Mouse (Mus musculus) CH12.LX (cell line): ENCODE data around the gene Aff1. TPM values are rescaled to one million over a fixed set of nuclear protein-coding genes. Genes with fewer than 3 reads are reported as not detected.

Experiments
- DNase-seq: peaks from one replicate; pipeline ENCODE4 v3.0.0-alpha.2; 2013; ENCODE audit errors: extremely low read depth
- H3K27ac ChIP-seq: 2 replicates; pipeline ENCODE4 v1.5.1; 2012; ENCODE audit warnings: low read depth, mild to moderate bottlenecking, control low read depth, moderate library complexity; ENCODE audit not compliant: insufficient read depth
- H3K27me3 ChIP-seq: replicated peaks from 2 replicates; pipeline ENCODE3; 2012; ENCODE audit warnings: inconsistent platforms
- H3K36me3 ChIP-seq, 2 experiments: replicated peaks in 1 of 2; 2 replicates each; pipeline versions ENCODE3 to v1.6.1; 2012; ENCODE audit warnings: inconsistent platforms in 1 of 2, low read length in 1 of 2, mild to moderate bottlenecking in 1 of 2, mixed read lengths in 1 of 2, moderate library complexity in 1 of 2; ENCODE audit not compliant: control insufficient read depth in 1 of 2, insufficient read depth in 1 of 2
- H3K4me1 ChIP-seq, 2 experiments: 2 replicates each; pipeline ENCODE4 v1.6.1; 2012; ENCODE audit warnings: inconsistent platforms in 1 of 2, moderate library complexity in 1 of 2; ENCODE audit not compliant: insufficient read depth in 2 of 2, control insufficient read depth in 1 of 2
- H3K4me2 ChIP-seq: 2 replicates; pipeline ENCODE4 v1.6.1; 2012; ENCODE audit warnings: low read depth, mild to moderate bottlenecking, control low read depth; ENCODE audit not compliant: poor library complexity, insufficient read depth, severe bottlenecking
- H3K4me3 ChIP-seq, 3 experiments: fragments of 150-350 bp in 1 of 3; sonication (generic) in 1 of 3; replicated peaks in 1 of 3; 2 replicates each; pipeline versions ENCODE3 to v1.5.1; 2011 to 2012; ENCODE audit warnings: low read depth in 2 of 3, low read length in 2 of 3, mild to moderate bottlenecking in 2 of 3, moderate library complexity in 2 of 3, control low read depth in 1 of 3, improper control_type of control experiment in 1 of 3, inconsistent platforms in 1 of 3, mixed read lengths in 1 of 3; ENCODE audit not compliant: poor library complexity in 1 of 3
- H3K79me2 ChIP-seq: replicated peaks from 2 replicates; pipeline ENCODE4 v1.6.1; 2012; ENCODE audit warnings: mild to moderate bottlenecking, moderate library complexity; ENCODE audit not compliant: control insufficient read depth, poor library complexity, insufficient read depth, severe bottlenecking; ENCODE audit errors: extremely low read depth
- H3K9ac ChIP-seq: 2 replicates; pipeline ENCODE4 v1.6.1; 2012; ENCODE audit warnings: low read depth, mild to moderate bottlenecking, control low read depth, moderate library complexity; ENCODE audit not compliant: insufficient read depth
- H3K9me3 ChIP-seq: replicated peaks from 2 replicates; pipeline ENCODE3; 2012; ENCODE audit warnings: low read length, inconsistent platforms, mixed read lengths
- BHLHE40 ChIP-seq: IDR thresholded peaks from 2 replicates; pipeline ENCODE4 v1.6.1; 2011; ENCODE audit warnings: mild to moderate bottlenecking, low read depth, low read length, improper control_type of control experiment
- CHD2 ChIP-seq: IDR thresholded peaks from 2 replicates; pipeline ENCODE4 v1.6.1; 2011; ENCODE audit warnings: low read length, improper control_type of control experiment
- CTCF ChIP-seq, 2 experiments: IDR thresholded peaks in 1 of 2; conservative IDR thresholded peaks in 1 of 2; 2 replicates each; pipeline ENCODE4 v1.5.1; 2011 to 2012; ENCODE audit warnings: low read depth in 2 of 2, low read length in 2 of 2, improper control_type of control experiment in 1 of 2, inconsistent platforms in 1 of 2, mild to moderate bottlenecking in 1 of 2, moderate library complexity in 1 of 2
- GABPA ChIP-seq: IDR thresholded peaks from 2 replicates; pipeline ENCODE4 v1.6.1; 2012; ENCODE audit warnings: low read depth, low read length, improper control_type of control experiment, inconsistent platforms; ENCODE audit not compliant: insufficient replicate concordance
- HCFC1 ChIP-seq: IDR thresholded peaks from 2 replicates; pipeline ENCODE4 v1.6.1; 2012; ENCODE audit warnings: low read depth, mild to moderate bottlenecking, inconsistent platforms, low read length, improper control_type of control experiment
- KAT2A ChIP-seq: IDR thresholded peaks from 2 replicates; pipeline ENCODE4 v1.6.1; 2012; ENCODE audit warnings: low read length, improper control_type of control experiment, inconsistent platforms; ENCODE audit not compliant: insufficient replicate concordance
- MAX ChIP-seq: IDR thresholded peaks from 2 replicates; pipeline ENCODE4 v1.6.1; 2011; ENCODE audit warnings: low read length, improper control_type of control experiment
- MAZ ChIP-seq: IDR thresholded peaks from 2 replicates; pipeline ENCODE4 v1.6.1; 2012; ENCODE audit warnings: low read depth, mild to moderate bottlenecking, inconsistent platforms, low read length, improper control_type of control experiment, moderate library complexity
- MEF2A ChIP-seq: IDR thresholded peaks from 2 replicates; pipeline ENCODE4 v1.6.1; 2014; ENCODE audit warnings: low read depth, mild to moderate bottlenecking, inconsistent platforms, low read length, improper control_type of control experiment, borderline replicate concordance
- MXI1 ChIP-seq: IDR thresholded peaks from 2 replicates; pipeline ENCODE4 v1.6.1; 2011; ENCODE audit warnings: mild to moderate bottlenecking, low read depth, low read length, improper control_type of control experiment
- MYC ChIP-seq: IDR thresholded peaks from 2 replicates; pipeline ENCODE4 v1.6.1; 2011; ENCODE audit warnings: low read depth, mild to moderate bottlenecking, improper control_type of control experiment, low read length
- NELFE ChIP-seq: IDR thresholded peaks from 2 replicates; pipeline ENCODE4 v1.6.1; 2011; ENCODE audit warnings: low read depth, low read length, improper control_type of control experiment
- POLR2AphosphoS2 ChIP-seq: IDR thresholded peaks from 2 replicates; pipeline ENCODE4 v1.6.1; 2011; ENCODE audit warnings: low read depth, low read length, improper control_type of control experiment
- RAD21 ChIP-seq: IDR thresholded peaks from 2 replicates; pipeline ENCODE4 v1.6.1; 2011; ENCODE audit warnings: low read depth, mild to moderate bottlenecking, low read length, improper control_type of control experiment, moderate library complexity
- RCOR1 ChIP-seq: conservative IDR thresholded peaks from 2 replicates; pipeline ENCODE4 v1.6.1; 2012; ENCODE audit warnings: low read depth, mild to moderate bottlenecking, inconsistent platforms, low read length, improper control_type of control experiment
- SIN3A ChIP-seq: IDR thresholded peaks from 2 replicates; pipeline ENCODE4 v1.6.1; 2012; ENCODE audit warnings: low read length, improper control_type of control experiment, inconsistent platforms
- SMC3 ChIP-seq: IDR thresholded peaks from 2 replicates; pipeline ENCODE4 v1.6.1; 2011; ENCODE audit warnings: low read depth, low read length, improper control_type of control experiment
- TBP ChIP-seq: conservative IDR thresholded peaks from 2 replicates; pipeline ENCODE4 v1.6.1; 2011; ENCODE audit warnings: low read depth, low read length, improper control_type of control experiment
- UBTF ChIP-seq: IDR thresholded peaks from 2 replicates; pipeline ENCODE4 v1.6.1; 2012; ENCODE audit warnings: low read depth, mild to moderate bottlenecking, inconsistent platforms, low read length, improper control_type of control experiment, moderate library complexity
- ZC3H11A ChIP-seq: IDR thresholded peaks from 2 replicates; pipeline ENCODE4 v1.6.1; 2012; ENCODE audit warnings: low read depth, mild to moderate bottlenecking, inconsistent platforms, low read length, improper control_type of control experiment
- ZKSCAN1 ChIP-seq: IDR thresholded peaks from 2 replicates; pipeline ENCODE4 v1.6.1; 2012; ENCODE audit warnings: low read depth, inconsistent platforms, low read length, improper control_type of control experiment, borderline replicate concordance
- ZMIZ1 ChIP-seq: IDR thresholded peaks from 2 replicates; pipeline ENCODE4 v1.6.1; 2012; ENCODE audit warnings: low read depth, mild to moderate bottlenecking, inconsistent platforms, low read length, improper control_type of control experiment
- ZNF384 ChIP-seq: IDR thresholded peaks from 2 replicates; pipeline ENCODE4 v1.6.1; 2012; ENCODE audit warnings: low read depth, low read length, improper control_type of control experiment, inconsistent platforms
- dilution Hi-C: fragments of 300-500 bp; cut with MboI; formaldehyde crosslinking; loops from 2 replicates; pipeline ENCODE4 v1.14.3; 2020; ENCODE audit warnings: low sequenced_read_pairs; ENCODE audit not compliant: extremely low pct_unique_long_range_greater_than_20kb, extremely low pct_ligation_motif_present
- in situ Hi-C: fragments of 300-500 bp; cut with MboI; formaldehyde crosslinking; loops from 3 replicates; pipeline ENCODE4 v1.14.3; 2019; ENCODE audit warnings: low sequenced_read_pairs, low pct_ligation_motif_present, low pct_unique_long_range_greater_than_20kb, mixed read lengths
- polyA plus RNA-seq: library from polyadenylated mRNA; unstranded; fragments of >175 nt; gene quantifications from 2 replicates; pipeline ENCODE4 v1.2.1, GENCODE M21; 2012; ENCODE audit warnings: low read depth; ENCODE audit not compliant: insufficient read length
- total RNA-seq, 2 experiments: library from RNA; depleted of rRNA; stranded (reverse); fragments of 300-350 nt in 1 of 2; fragments of >200 nt in 1 of 2; gene quantifications; 2 replicates each; pipeline ENCODE4 v1.2.3; 2012 to 2014

The Aff1 gene
- total and polyA plus RNA-seq, 3 experiments, result 13.2 to 38.9 (median 21.8) TPM

GRCm38 (mm10) chr5:103773100-103773552 lies 81.0 kb downstream of the Aff1 start:
- Histone ChIP-seq H3K27me3 (no peaks in the 10 kb centered on the region), H3K36me3 (peaks cover 7 to 69% of the 10 kb centered on the region in 2 experiments), H3K4me1 (peaks cover 9 to 69% of the 10 kb centered on the region in 2 experiments), H3K4me2 (no peak overlapping the region), H3K9me3 (no peaks in the 10 kb centered on the region), H3K79me2 (peaks cover 95% of the 10 kb centered on the region), H3K4me3 (no peak overlapping the region), H3K9ac (no peak overlapping the region), H3K27ac (no peak overlapping the region)
- in situ Hi-C loops (no loop called here), dilution Hi-C loops (no loop called here)
- TF ChIP-seq SIN3A, result no peak
- TF ChIP-seq TBP, result no peak
- TF ChIP-seq HCFC1, result no peak
- TF ChIP-seq MEF2A, result no peak
- TF ChIP-seq POLR2AphosphoS2, result no peak
- TF ChIP-seq ZKSCAN1, result no peak
- no peak for TF ChIP-seq BHLHE40
- no peak for TF ChIP-seq ZNF384
- TF ChIP-seq SMC3, result no peak
- TF ChIP-seq CTCF (conservative IDR thresholded peaks at IDR 0.05 in 1 of 2, IDR thresholded peaks at IDR 0.05 in 1 of 2; ENCODE audit: low read depth in 2 of 2, low read length in 2 of 2), result no peak
- DNase-seq, result no peak

GRCm38 (mm10) chr5:103774703-103775333 lies 82.6 kb downstream of the Aff1 start:
- Histone ChIP-seq H3K9ac (no peak overlapping the region), H3K79me2 (peaks cover 96% of the 10 kb centered on the region), H3K4me3 (no peak overlapping the region), H3K27me3 (no peaks in the 10 kb centered on the region)
- TF ChIP-seq MYC (no peak), CHD2 (no peak), SIN3A (no peak), GABPA (no peak), MXI1 (no peak), KAT2A (no peak), ZMIZ1 (no peak), ZC3H11A (no peak), SMC3 (no peak), HCFC1 (no peak), UBTF (no peak), RAD21 (no peak), NELFE (no peak), MAZ (no peak), TBP (no peak), RCOR1 (no peak), MAX (no peak), ZNF384 (no peak)
- TF ChIP-seq, all 38 proteins: peak for 0
- Histone ChIP-seq H3K27ac (no peak overlapping the region), H3K36me3 (peaks cover 7 to 57% of the 10 kb centered on the region in 2 experiments), H3K4me2 (no peak overlapping the region), H3K9me3 (no peaks in the 10 kb centered on the region), H3K4me1 (peaks cover 20 to 86% of the 10 kb centered on the region in 2 experiments)
- in situ Hi-C loops (no loop called here), dilution Hi-C loops (no loop called here)
- no peak for DNase-seq
